Mouse (Mus musculus): ENCODE measurements around the gene Cwc25. TPM values are rescaled to one million over a fixed set of nuclear protein-coding genes. Genes with fewer than 3 reads are reported as not detected.

Cwc25 gene
- polyA plus RNA-seq, 1 experiment: 8.7 TPM

- peak overlapping the region; percentile 91 for H3ac ChIP-seq (ENCODE audit: control insufficient read depth, insufficient read length, low read depth)
- peaks cover 52% of the 10 kb centered on the region for H3K79me3 ChIP-seq (ENCODE audit: low read depth)
- peak overlapping the region; percentile 89 for H3K4me3 ChIP-seq (ENCODE audit: insufficient read depth, poor library complexity, severe bottlenecking)
- H3K79me2 ChIP-seq (ENCODE audit: control insufficient read depth, insufficient read depth): peaks cover 63% of the 10 kb centered on the region
- peaks cover 3% of the 10 kb centered on the region for H3K36me3 ChIP-seq (ENCODE audit: control insufficient read depth, insufficient read depth)
- H3K27me3 ChIP-seq (ENCODE audit: control insufficient read depth, insufficient read depth, insufficient read length): no peaks in the 10 kb centered on the region
- TF ChIP-seq CTCF (IDR thresholded peaks at IDR 0.05; ENCODE audit: control insufficient read depth, insufficient read depth, insufficient read length) (no peak), CEBPB (IDR thresholded peaks at IDR 0.05; ENCODE audit: low read depth) (no peak), MYOD1 (IDR thresholded peaks at IDR 0.05; ENCODE audit: control insufficient read depth, insufficient read length, low read depth) (no peak), USF1 (IDR thresholded peaks at IDR 0.05; ENCODE audit: low read depth) (no peak), MYOG (IDR thresholded peaks at IDR 0.05; ENCODE audit: control insufficient read depth, extremely low read depth, insufficient read length) (no peak), MAX (IDR thresholded peaks at IDR 0.05) (no peak), FOSL1 (IDR thresholded peaks at IDR 0.05; ENCODE audit: insufficient read depth, low read length, poor library complexity, severe bottlenecking) (no peak)
These were observed 68.3 kb downstream of the Cwc25 start for GRCm38 (mm10) chr11:97697891-97698529.

DNA sequence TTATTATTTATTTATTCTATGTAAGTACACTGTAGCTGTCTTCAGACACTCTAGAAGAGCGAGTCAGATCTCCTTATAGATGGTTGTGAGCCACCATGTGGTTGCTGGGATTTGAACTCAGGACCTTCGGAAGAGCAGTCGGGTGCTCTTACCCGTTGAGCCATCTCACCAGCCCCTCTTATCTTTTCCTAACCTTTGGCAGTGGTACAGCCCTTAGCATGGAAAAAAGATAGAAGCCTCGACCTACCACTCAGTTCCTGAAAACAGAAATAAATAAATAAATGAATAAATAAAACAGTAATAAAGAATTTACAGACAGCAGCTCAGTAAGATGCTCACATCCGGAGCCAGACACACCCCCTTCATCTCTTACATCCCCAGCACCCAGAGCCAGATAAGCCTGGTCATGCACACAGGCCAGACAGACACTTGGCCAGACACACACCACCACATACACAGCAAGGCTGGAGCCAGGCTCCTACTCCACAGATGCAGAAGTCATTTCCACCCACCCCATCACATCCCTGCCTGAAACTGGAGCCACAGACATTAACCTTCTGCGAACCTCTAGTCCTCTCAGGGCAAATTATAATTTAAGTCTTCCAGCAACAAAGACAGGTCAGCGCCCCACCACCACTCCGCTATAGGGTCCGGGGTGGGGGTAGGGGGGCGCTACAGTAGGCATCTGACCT lies 69.0 kb downstream of the Cwc25 start:
- Histone ChIP-seq H3K27me3 (ENCODE audit: control insufficient read depth, insufficient read depth, insufficient read length) (no peaks in the 10 kb centered on the region), H3ac (ENCODE audit: control insufficient read depth, insufficient read length, low read depth) (no peak overlapping the region), H3K36me3 (ENCODE audit: control insufficient read depth, insufficient read depth) (peaks cover 9% of the 10 kb centered on the region), H3K79me2 (ENCODE audit: control insufficient read depth, insufficient read depth) (peaks cover 70% of the 10 kb centered on the region), H3K79me3 (ENCODE audit: low read depth) (peaks cover 55% of the 10 kb centered on the region), H3K4me3 (ENCODE audit: insufficient read depth, poor library complexity, severe bottlenecking) (no peak overlapping the region)
- no peak for TF ChIP-seq CTCF (IDR thresholded peaks at IDR 0.05; ENCODE audit: control insufficient read depth, insufficient read depth, insufficient read length)
- TF ChIP-seq FOSL1 (IDR thresholded peaks at IDR 0.05; ENCODE audit: insufficient read depth, low read length, poor library complexity, severe bottlenecking): no peak
- no peak for TF ChIP-seq MYOG (IDR thresholded peaks at IDR 0.05; ENCODE audit: control insufficient read depth, extremely low read depth, insufficient read length)
- no peak for TF ChIP-seq MAX (IDR thresholded peaks at IDR 0.05)
- TF ChIP-seq MYOD1 (IDR thresholded peaks at IDR 0.05; ENCODE audit: control insufficient read depth, insufficient read length, low read depth): no peak
- no peak for TF ChIP-seq USF1 (IDR thresholded peaks at IDR 0.05; ENCODE audit: low read depth)
- TF ChIP-seq CEBPB (IDR thresholded peaks at IDR 0.05; ENCODE audit: low read depth): no peak

- Histone ChIP-seq H3K36me3 (ENCODE audit: control insufficient read depth, insufficient read depth) (peaks cover 15% of the 10 kb centered on the region), H3K4me3 (ENCODE audit: insufficient read depth, poor library complexity, severe bottlenecking) (no peak overlapping the region), H3K27me3 (ENCODE audit: control insufficient read depth, insufficient read depth, insufficient read length) (no peaks in the 10 kb centered on the region), H3ac (ENCODE audit: control insufficient read depth, insufficient read length, low read depth) (no peak overlapping the region), H3K79me3 (ENCODE audit: low read depth) (peaks cover 55% of the 10 kb centered on the region), H3K79me2 (ENCODE audit: control insufficient read depth, insufficient read depth) (peaks cover 73% of the 10 kb centered on the region)
- no peak for TF ChIP-seq MYOD1 (IDR thresholded peaks at IDR 0.05; ENCODE audit: control insufficient read depth, insufficient read length, low read depth)
- no peak for TF ChIP-seq USF1 (IDR thresholded peaks at IDR 0.05; ENCODE audit: low read depth)
- TF ChIP-seq MAX (IDR thresholded peaks at IDR 0.05): no peak
- TF ChIP-seq FOSL1 (IDR thresholded peaks at IDR 0.05; ENCODE audit: insufficient read depth, low read length, poor library complexity, severe bottlenecking): no peak
- no peak for TF ChIP-seq CEBPB (IDR thresholded peaks at IDR 0.05; ENCODE audit: low read depth)
- no peak for TF ChIP-seq CTCF (IDR thresholded peaks at IDR 0.05; ENCODE audit: control insufficient read depth, insufficient read depth, insufficient read length)
- no peak for TF ChIP-seq MYOG (IDR thresholded peaks at IDR 0.05; ENCODE audit: control insufficient read depth, extremely low read depth, insufficient read length)
These were observed 69.7 kb downstream of the Cwc25 start for GRCm38 (mm10) chr11:97696669-97697068.

DNA sequence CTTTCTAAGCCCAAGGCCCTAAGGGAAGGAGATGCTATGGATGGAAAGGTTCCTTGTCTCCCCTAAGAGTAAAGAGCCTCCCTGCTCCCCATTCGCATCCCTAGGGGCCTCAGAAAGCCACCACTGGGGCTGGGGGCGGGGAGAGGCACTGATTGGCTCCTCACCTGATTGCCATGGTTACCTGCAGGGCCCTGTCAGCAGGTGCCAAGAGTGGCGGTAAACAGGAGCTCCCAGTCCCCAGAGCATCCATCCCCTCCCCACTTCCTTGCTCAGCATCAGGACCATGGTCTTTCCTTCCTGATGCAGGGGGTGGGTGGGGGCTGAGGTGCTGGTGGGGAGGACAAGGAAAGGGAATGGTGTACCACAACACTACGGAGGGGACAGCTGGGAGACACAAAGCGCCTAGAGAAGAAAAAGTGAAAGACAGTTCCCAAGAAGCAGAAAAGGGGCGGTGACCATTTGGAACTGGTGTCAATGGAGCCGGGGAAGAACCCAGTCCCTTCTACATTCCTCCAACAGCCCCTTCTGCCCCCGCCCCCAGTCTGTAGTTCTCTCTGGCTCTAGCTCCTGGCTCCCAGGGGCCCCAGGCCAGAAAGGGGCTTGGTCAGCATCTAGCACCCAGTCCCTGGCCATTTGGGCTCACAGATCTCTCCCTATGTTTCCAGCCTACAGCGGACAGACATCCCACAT lies 70.5 kb downstream of the Cwc25 start:
- peaks cover 55% of the 10 kb centered on the region for H3K79me3 ChIP-seq (ENCODE audit: low read depth)
- H3K4me3 ChIP-seq (ENCODE audit: insufficient read depth, poor library complexity, severe bottlenecking): no peak overlapping the region
- H3K36me3 ChIP-seq (ENCODE audit: control insufficient read depth, insufficient read depth): peaks cover 23% of the 10 kb centered on the region
- no peaks in the 10 kb centered on the region for H3K27me3 ChIP-seq (ENCODE audit: control insufficient read depth, insufficient read depth, insufficient read length)
- no peak overlapping the region for H3ac ChIP-seq (ENCODE audit: control insufficient read depth, insufficient read length, low read depth)
- TF ChIP-seq USF1 (IDR thresholded peaks at IDR 0.05; ENCODE audit: low read depth) (no peak), MYOG (IDR thresholded peaks at IDR 0.05; ENCODE audit: control insufficient read depth, extremely low read depth, insufficient read length) (no peak), MAX (IDR thresholded peaks at IDR 0.05) (no peak), FOSL1 (IDR thresholded peaks at IDR 0.05; ENCODE audit: insufficient read depth, low read length, poor library complexity, severe bottlenecking) (no peak)
- peaks cover 73% of the 10 kb centered on the region for H3K79me2 ChIP-seq (ENCODE audit: control insufficient read depth, insufficient read depth)

Small RNA genes lying within 50 kb of the gene (microRNA-seq; reads per million reads assigned to microRNA genes)
- gene Mir8102 (ENCODE audit: borderline microRNAs expressed): 0.16 reads per million

Other genes starting within 250 kb of the Cwc25 start
- 0.01 TPM for gene Srcin1, start 190.4 kb downstream of the Cwc25 start, polyA plus RNA-seq (2012; fragmentation: generic; extraction: Trizol)
- 15.9 TPM for gene Epop, start 136.9 kb downstream of the Cwc25 start, polyA plus RNA-seq (2012; fragmentation: generic; extraction: Trizol)
- gene Mllt6, start 103.1 kb downstream of the Cwc25 start, polyA plus RNA-seq (2012; fragmentation: generic; extraction: Trizol): 12.5 TPM
- 110 TPM for gene Cisd3, start 80.7 kb downstream of the Cwc25 start, polyA plus RNA-seq (2012; fragmentation: generic; extraction: Trizol)
- 29.2 TPM for gene Pcgf2, start 66.1 kb downstream of the Cwc25 start, polyA plus RNA-seq (2012; fragmentation: generic; extraction: Trizol)
- gene Psmb3, start 63.2 kb downstream of the Cwc25 start, polyA plus RNA-seq (2012; fragmentation: generic; extraction: Trizol): 690 TPM
- 28.3 TPM for gene Pip4k2b, start 21.9 kb downstream of the Cwc25 start, polyA plus RNA-seq (2012; fragmentation: generic; extraction: Trizol)
- 0.14 TPM for gene 1700001P01Rik, start 9.4 kb upstream of the Cwc25 start, polyA plus RNA-seq (2012; fragmentation: generic; extraction: Trizol)
- 1,391 TPM for gene Rpl23, start 15.9 kb upstream of the Cwc25 start, polyA plus RNA-seq (2012; fragmentation: generic; extraction: Trizol)
- gene Lasp1, start 32.4 kb upstream of the Cwc25 start, polyA plus RNA-seq (2012; fragmentation: generic; extraction: Trizol): 219 TPM
- gene B230217C12Rik, start 74.2 kb upstream of the Cwc25 start, polyA plus RNA-seq (2012; fragmentation: generic; extraction: Trizol): 4.9 TPM
- 0.11 TPM for gene Fbxo47, start 117.6 kb upstream of the Cwc25 start, polyA plus RNA-seq (2012; fragmentation: generic; extraction: Trizol)
- 0.25 TPM for gene Plxdc1, start 219.9 kb upstream of the Cwc25 start, polyA plus RNA-seq (2012; fragmentation: generic; extraction: Trizol)
- gene Arl5c, start 229.6 kb upstream of the Cwc25 start, polyA plus RNA-seq (2012; fragmentation: generic; extraction: Trizol): 0.54 TPM

All from C2C12 (cell line).